Mouse (Mus musculus): ENCODE measurements at regions not wholly inside any gene's neighbourhood (a gene's known extent, or its start where the extent isn't known, plus 50 kb on each side); places are given as distances from the start of the nearest gene placed in this dataset.

DNA sequence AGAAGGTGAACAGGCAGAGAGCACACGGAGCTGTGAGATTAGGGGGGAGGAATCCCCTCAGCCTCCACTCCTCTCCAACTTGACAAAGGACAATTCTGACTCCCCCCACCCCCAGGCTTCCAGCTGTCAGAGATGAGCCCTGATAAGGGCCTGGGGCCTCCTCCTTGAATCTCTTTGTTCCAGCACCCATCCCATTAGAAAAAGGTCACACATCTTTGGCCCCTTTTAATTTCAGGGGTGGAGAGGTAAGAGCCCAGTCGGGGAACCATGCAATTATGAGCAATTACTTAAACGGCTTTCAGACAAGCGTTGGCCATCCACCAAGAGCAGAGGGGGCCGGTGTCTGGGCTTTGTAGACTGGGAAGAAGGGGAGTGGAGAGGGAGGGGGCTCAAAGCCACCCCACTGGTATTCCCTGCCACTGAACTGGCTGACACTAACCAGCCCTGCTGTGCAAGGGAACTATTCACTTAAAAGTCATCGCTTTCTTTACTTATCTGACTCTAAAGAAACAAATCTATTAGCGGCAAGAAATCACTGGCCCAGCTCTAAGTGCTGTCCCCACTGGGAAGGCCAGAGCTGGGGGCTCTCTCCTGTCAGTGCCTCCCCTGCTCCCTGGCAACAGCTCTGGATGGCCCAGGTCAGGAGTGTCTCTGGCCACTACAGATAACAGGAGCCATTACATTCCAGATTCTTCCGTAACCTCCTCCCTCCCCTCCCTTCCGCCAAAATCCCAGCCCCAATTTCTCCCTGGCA lies 98.4 kb upstream of the Cdkn3 start:
- no peak for TF ChIP-seq EP300 (IDR thresholded peaks at IDR 0.05; ENCODE audit: low read depth in 1 of 2, low read length in 2 of 2)
- TF ChIP-seq POLR2A (IDR thresholded peaks at IDR 0.05; ENCODE audit: control insufficient read depth in 1 of 2, insufficient read depth in 1 of 2, low read depth in 1 of 2, low read length in 2 of 2, poor library complexity in 1 of 2) = no peak
- no peak for TF ChIP-seq CTCF (IDR thresholded peaks at IDR 0.05 in 2 of 3, conservative IDR thresholded peaks at IDR 0.05 in 1 of 3; ENCODE audit: control insufficient read depth in 1 of 3, insufficient read depth in 1 of 3, low read depth in 2 of 3, low read length in 3 of 3, poor library complexity in 1 of 3, severe bottlenecking in 1 of 3)
- TF ChIP-seq ETS1 (IDR thresholded peaks at IDR 0.05; ENCODE audit: low read depth, low read length) = no peak
- TF ChIP-seq TAL1 (IDR thresholded peaks at IDR 0.05; ENCODE audit: low read length) = no peak
- no peak for TF ChIP-seq GATA1 (IDR thresholded peaks at IDR 0.05; ENCODE audit: low read depth, low read length)
- TF ChIP-seq NELFE (IDR thresholded peaks at IDR 0.05; ENCODE audit: low read depth, low read length) = no peak
- no peak for TF ChIP-seq POLR2AphosphoS5 (IDR thresholded peaks at IDR 0.05; ENCODE audit: borderline replicate concordance, low read depth, low read length)
- no peak for TF ChIP-seq ZNF384 (IDR thresholded peaks at IDR 0.05; ENCODE audit: low read depth, low read length)
